Mouse (Mus musculus): ENCODE measurements around the gene Dnajc14. TPM values are rescaled to one million over a fixed set of nuclear protein-coding genes. Genes with fewer than 3 reads are reported as not detected.

Gene Dnajc14
- polyA plus RNA-seq (2015; fragmentation: Nextera tagmentation; extraction: Ambion mirVana) = 54.3 and 55.4 TPM in 2 replicates

- peaks cover 53% of the 10 kb centered on the region for H3K4me1 ChIP-seq (replicated peaks)
- under 1% methylated on average over 14 of the region's 14 CpGs for WGBS
These were observed at the start of gene Dnajc14 for GRCm38 (mm10) chr10:128803771-128804270. Dnajc14 (plus strand) TSS chr10:128804062.

GRCm38 (mm10) chr10:128772895-128773294 lies 31.0 kb upstream of the Dnajc14 start:
- no peak overlapping the region for H3K9ac ChIP-seq
- no peaks in the 10 kb centered on the region for H3K9me3 ChIP-seq
- WGBS = 89% methylated on average over 2 of the region's 2 CpGs
- H3K4me2 ChIP-seq = no peak overlapping the region
- H3K36me3 ChIP-seq = peaks cover 3% of the 10 kb centered on the region; the same call in 1 of the 2 replicates
- no peak for ATAC-seq (ENCODE audit: low read depth)
- no peaks in the 10 kb centered on the region for H3K4me1 ChIP-seq (replicated peaks)
- H3K4me3 ChIP-seq = no peak overlapping the region
- no peaks in the 10 kb centered on the region for H3K27me3 ChIP-seq
- H3K27ac ChIP-seq (replicated peaks) = no peak overlapping the region

More at GRCm38 (mm10) chr10:128803771-128804270, at the start of gene Dnajc14:
- peak within 1 kb of the TSS; percentile 92 for H3K9ac ChIP-seq
- no peaks in the 10 kb centered on the region for H3K27me3 ChIP-seq
- H3K4me2 ChIP-seq = peak within 1 kb of the TSS; percentile 78
- H3K27ac ChIP-seq (replicated peaks) = peak within 1 kb of the TSS; percentile 98
- peak; percentile 8 for ATAC-seq (ENCODE audit: low read depth)
- peak within 1 kb of the TSS; percentile 86 for H3K4me3 ChIP-seq
- no peaks in the 10 kb centered on the region for H3K9me3 ChIP-seq
- peaks cover 50% of the 10 kb centered on the region for H3K36me3 ChIP-seq

- no peaks in the 10 kb centered on the region for H3K27me3 ChIP-seq
- WGBS = 27% methylated on average over 5 of the region's 5 CpGs
- no peak overlapping the region for H3K27ac ChIP-seq (replicated peaks)
- no peak overlapping the region for H3K4me3 ChIP-seq
- H3K9ac ChIP-seq = no peak overlapping the region
- H3K4me2 ChIP-seq = no peak overlapping the region
- no peaks in the 10 kb centered on the region for H3K9me3 ChIP-seq
- no peaks in the 10 kb centered on the region for H3K36me3 ChIP-seq
- no peak for ATAC-seq (ENCODE audit: low read depth)
- no peaks in the 10 kb centered on the region for H3K4me1 ChIP-seq (replicated peaks)
These were observed 30.2 kb upstream of the Dnajc14 start for GRCm38 (mm10) chr10:128773685-128774084.

GRCm38 (mm10) chr10:128778441-128778840 lies 25.4 kb upstream of the Dnajc14 start:
- Histone ChIP-seq H3K4me2 (no peak overlapping the region), H3K27ac (replicated peaks) (no peak overlapping the region; the same call in 1 of the 2 replicates), H3K36me3 (no peaks in the 10 kb centered on the region), H3K4me1 (replicated peaks) (no peaks in the 10 kb centered on the region), H3K9me3 (0 out of 2 replicates have a peak, but pooled peaks cover 6% of the 10 kb centered on the region), H3K27me3 (no peaks in the 10 kb centered on the region), H3K9ac (no peak overlapping the region), H3K4me3 (no peak overlapping the region)
- no peak for ATAC-seq (ENCODE audit: low read depth)
- 89% methylated on average over 2 of the region's 2 CpGs for WGBS

GRCm38 (mm10) chr10:128779011-128779795 lies 24.7 kb upstream of the Dnajc14 start:
- no peak overlapping the region; the same call in 1 of the 2 replicates for H3K27ac ChIP-seq (replicated peaks)
- H3K9ac ChIP-seq = no peak overlapping the region
- peaks cover 13% of the 10 kb centered on the region; the same call in 1 of the 2 replicates for H3K9me3 ChIP-seq
- no peak for ATAC-seq (ENCODE audit: low read depth)
- no peaks in the 10 kb centered on the region for H3K4me1 ChIP-seq (replicated peaks)
- no peaks in the 10 kb centered on the region for H3K36me3 ChIP-seq
- H3K4me3 ChIP-seq = no peak overlapping the region
- no peaks in the 10 kb centered on the region for H3K27me3 ChIP-seq
- WGBS = 43% methylated on average over 8 of the region's 8 CpGs
- H3K4me2 ChIP-seq = no peak overlapping the region

GRCm38 (mm10) chr10:128780200-128780599 lies 23.7 kb upstream of the Dnajc14 start:
- no peak overlapping the region for H3K4me2 ChIP-seq
- H3K9ac ChIP-seq = no peak overlapping the region
- H3K4me3 ChIP-seq = no peak overlapping the region
- no peaks in the 10 kb centered on the region for H3K4me1 ChIP-seq (replicated peaks)
- peaks cover 14% of the 10 kb centered on the region; the same call in 1 of the 2 replicates for H3K9me3 ChIP-seq
- WGBS = 92% methylated on average over 1 of the region's 1 CpGs
- no peaks in the 10 kb centered on the region for H3K27me3 ChIP-seq
- no peaks in the 10 kb centered on the region for H3K36me3 ChIP-seq
- ATAC-seq (ENCODE audit: low read depth) = no peak
- no peak overlapping the region for H3K27ac ChIP-seq (replicated peaks)

GRCm38 (mm10) chr10:128790398-128791124 lies 13.3 kb upstream of the Dnajc14 start, which contains the start of gene Mmp19:
Mmp19 (plus strand) TSS chr10:128790910.
- H3K27ac ChIP-seq (replicated peaks) = no peak within 1 kb of the TSS
- no peak within 1 kb of the TSS for H3K4me2 ChIP-seq
- H3K36me3 ChIP-seq = no peaks in the 10 kb centered on the region
- no peaks in the 10 kb centered on the region for H3K4me1 ChIP-seq (replicated peaks)
- WGBS = 67% methylated on average over 7 of the region's 7 CpGs
- ATAC-seq (ENCODE audit: low read depth) = no peak
- H3K9me3 ChIP-seq = no peaks in the 10 kb centered on the region
- no peaks in the 10 kb centered on the region for H3K27me3 ChIP-seq
- no peak within 1 kb of the TSS for H3K4me3 ChIP-seq
- H3K9ac ChIP-seq = no peak within 1 kb of the TSS

GRCm38 (mm10) chr10:128792041-128792440 lies 11.8 kb upstream of the Dnajc14 start:
- H3K27me3 ChIP-seq = no peaks in the 10 kb centered on the region

GRCm38 (mm10) chr10:128793258-128793657 lies 10.6 kb upstream of the Dnajc14 start:
- H3K9ac ChIP-seq = no peak overlapping the region
- no peaks in the 10 kb centered on the region for H3K4me1 ChIP-seq (replicated peaks)
- no peak overlapping the region for H3K4me2 ChIP-seq
- H3K9me3 ChIP-seq = no peaks in the 10 kb centered on the region
- H3K27ac ChIP-seq (replicated peaks) = no peak overlapping the region
- no peak for ATAC-seq (ENCODE audit: low read depth)
- H3K27me3 ChIP-seq = no peaks in the 10 kb centered on the region
- H3K4me3 ChIP-seq = no peak overlapping the region
- 97% methylated on average over 1 of the region's 1 CpGs for WGBS
- H3K36me3 ChIP-seq = peaks cover 10% of the 10 kb centered on the region

More at GRCm38 (mm10) chr10:128792041-128792440, 11.8 kb upstream of the Dnajc14 start:
- H3K4me1 ChIP-seq (replicated peaks) = no peaks in the 10 kb centered on the region
- no peak overlapping the region for H3K4me2 ChIP-seq
- no peak overlapping the region for H3K9ac ChIP-seq
- H3K4me3 ChIP-seq = no peak overlapping the region
- no peak for ATAC-seq (ENCODE audit: low read depth)
- H3K9me3 ChIP-seq = no peaks in the 10 kb centered on the region
- no peaks in the 10 kb centered on the region for H3K36me3 ChIP-seq
- H3K27ac ChIP-seq (replicated peaks) = no peak overlapping the region

- no peak overlapping the region for H3K27ac ChIP-seq (replicated peaks)
- no peak overlapping the region for H3K9ac ChIP-seq
- WGBS = 90% methylated on average over 5 of the region's 5 CpGs
- no peaks in the 10 kb centered on the region for H3K4me1 ChIP-seq (replicated peaks)
- H3K4me3 ChIP-seq = no peak overlapping the region
- no peak for ATAC-seq (ENCODE audit: low read depth)
- peaks cover 22% of the 10 kb centered on the region for H3K36me3 ChIP-seq
- no peaks in the 10 kb centered on the region for H3K9me3 ChIP-seq
- H3K4me2 ChIP-seq = no peak overlapping the region
- no peaks in the 10 kb centered on the region for H3K27me3 ChIP-seq
These were observed 9.5 kb upstream of the Dnajc14 start for GRCm38 (mm10) chr10:128794391-128794790.

- Histone ChIP-seq H3K9me3 (no peaks in the 10 kb centered on the region), H3K9ac (no peak overlapping the region), H3K4me2 (no peak overlapping the region), H3K36me3 (peaks cover 32% of the 10 kb centered on the region), H3K4me3 (no peak overlapping the region), H3K27ac (replicated peaks) (no peak overlapping the region), H3K27me3 (no peaks in the 10 kb centered on the region), H3K4me1 (replicated peaks) (no peaks in the 10 kb centered on the region)
- WGBS = 97% methylated on average over 3 of the region's 3 CpGs
- no peak for ATAC-seq (ENCODE audit: low read depth)
These were observed 8.3 kb upstream of the Dnajc14 start for GRCm38 (mm10) chr10:128795581-128795980.

- Histone ChIP-seq H3K27ac (replicated peaks) (no peak overlapping the region), H3K4me3 (no peak overlapping the region), H3K4me2 (no peak overlapping the region), H3K9me3 (no peaks in the 10 kb centered on the region), H3K36me3 (peaks cover 44% of the 10 kb centered on the region), H3K9ac (no peak overlapping the region), H3K4me1 (replicated peaks) (peaks cover 20% of the 10 kb centered on the region), H3K27me3 (no peaks in the 10 kb centered on the region)
- 91% methylated on average over 8 of the region's 8 CpGs for WGBS
- no peak for ATAC-seq (ENCODE audit: low read depth)
These were observed 5.2 kb upstream of the Dnajc14 start for GRCm38 (mm10) chr10:128798676-128799075.
